Mouse (Mus musculus) midbrain, embryonic 13.5 days (tissue): ENCODE measurements around the gene Gak. TPM values are rescaled to one million over a fixed set of nuclear protein-coding genes. Genes with fewer than 3 reads are reported as not detected.

Experiments
- ATAC-seq: fragments of 200-750 bp; cut with Nextera tagmentation; 2 replicates; pipeline ENCODE4 v1.8.0; 2017; ENCODE audit warnings: mild to moderate bottlenecking, moderate TSS enrichment, moderate library complexity
- H3K27ac ChIP-seq: fragments of 300-500 bp; sonication (generic); 2 replicates; pipeline ENCODE4 v1.5.1; 2015; ENCODE audit warnings: inconsistent platforms, mild to moderate bottlenecking, moderate library complexity
- H3K27me3 ChIP-seq: fragments of 300-500 bp; sonication (generic); 2 replicates; pipeline ENCODE4 v1.6.1; 2015; ENCODE audit warnings: mild to moderate bottlenecking, inconsistent platforms
- H3K36me3 ChIP-seq: fragments of 300-500 bp; sonication (generic); 2 replicates; pipeline ENCODE4 v1.6.1; 2015; ENCODE audit warnings: mild to moderate bottlenecking, inconsistent platforms
- H3K4me1 ChIP-seq: fragments of 300-500 bp; sonication (generic); replicated peaks from 2 replicates; pipeline ENCODE4 v1.6.1; 2015; ENCODE audit warnings: inconsistent platforms
- H3K4me2 ChIP-seq: fragments of 300-500 bp; sonication (generic); replicated peaks from 2 replicates; pipeline ENCODE4 v1.6.1; 2015; ENCODE audit warnings: moderate library complexity, mild to moderate bottlenecking, inconsistent platforms
- H3K4me3 ChIP-seq: fragments of 300-500 bp; sonication (generic); replicated peaks from 2 replicates; pipeline ENCODE4 v1.5.1; 2015; ENCODE audit warnings: mild to moderate bottlenecking, inconsistent platforms
- H3K9ac ChIP-seq: fragments of 300-500 bp; sonication (generic); replicated peaks from 2 replicates; pipeline ENCODE4 v1.6.1; 2015; ENCODE audit warnings: mild to moderate bottlenecking, inconsistent platforms
- H3K9me3 ChIP-seq: fragments of 300-500 bp; sonication (generic); 2 replicates; pipeline ENCODE4 v1.6.1; 2016; ENCODE audit warnings: mild to moderate bottlenecking, inconsistent platforms
- WGBS: fragments of 180-500 bp; shearing (Covaris S2); methylation state at CpG from one replicate; pipeline ENCODE4 v1.1.7; 2015; 5-methylcytosine and 5-hydroxymethylcytosine counted together
- polyA plus RNA-seq: library from polyadenylated mRNA; unstranded; fragments of >200 nt; fragmentation: Nextera tagmentation; extraction: Ambion mirVana; gene quantifications from 2 replicates; pipeline ENCODE4 v1.2.1, GENCODE M21; 2015

The Gak gene
- polyA plus RNA-seq, 1 experiment from 2014 or later: 51.7 TPM

DNA sequence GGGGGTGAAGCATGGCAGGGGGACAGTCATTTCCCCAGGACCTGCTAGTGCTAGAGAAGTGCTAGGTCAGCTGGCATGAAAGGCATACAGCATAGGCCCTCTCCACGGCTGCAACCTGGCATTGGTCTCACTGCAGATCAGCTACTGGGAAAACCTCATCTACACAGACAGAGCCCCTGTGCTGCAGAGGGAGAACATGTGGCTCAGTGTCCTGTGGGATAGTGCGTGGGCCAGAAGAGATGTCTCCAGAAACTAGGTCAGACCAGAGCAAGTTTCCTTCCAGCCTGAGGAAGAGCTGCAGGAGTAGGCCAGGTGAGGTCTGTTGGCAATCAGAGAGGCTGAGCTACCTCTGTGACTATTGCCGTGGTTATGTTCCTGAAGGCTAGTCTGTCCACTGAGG, 107.7 kb downstream of the Gak start:
- H3K4me2 ChIP-seq: no peak overlapping the region
- no peaks in the 10 kb centered on the region for H3K9me3 ChIP-seq
- 79% methylated on average over 3 of the region's 3 CpGs for WGBS
- H3K36me3 ChIP-seq: peaks cover 15% of the 10 kb centered on the region; the same call in 1 of the 2 replicates
- no peak overlapping the region for H3K27ac ChIP-seq
- no peak overlapping the region for H3K4me3 ChIP-seq
- ATAC-seq: no peak
- no peak overlapping the region for H3K9ac ChIP-seq
- no peaks in the 10 kb centered on the region for H3K27me3 ChIP-seq
- H3K4me1 ChIP-seq: no peaks in the 10 kb centered on the region

DNA sequence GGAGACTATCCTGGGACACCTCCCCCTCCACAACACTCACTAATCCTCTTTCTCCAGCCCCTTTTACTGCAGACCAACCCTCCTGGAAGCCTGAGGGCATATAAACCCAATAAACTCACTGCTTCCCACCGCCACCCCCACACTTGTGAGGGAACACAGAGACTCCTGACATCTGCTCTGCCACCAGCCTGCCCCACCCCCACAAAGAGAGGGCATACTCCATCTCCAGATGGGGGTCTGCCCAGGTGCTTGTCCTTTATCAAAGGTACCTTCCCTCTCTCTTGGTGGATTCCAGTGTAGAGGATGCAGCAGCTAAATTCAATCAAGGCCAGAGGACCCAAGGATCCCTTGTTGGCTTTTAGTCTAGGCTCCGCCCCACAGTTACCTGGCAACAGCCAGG, 108.5 kb downstream of the Gak start:
- Histone ChIP-seq H3K36me3 (peaks cover 15% of the 10 kb centered on the region; the same call in 1 of the 2 replicates), H3K27ac (no peak overlapping the region), H3K4me2 (no peak overlapping the region), H3K9ac (no peak overlapping the region), H3K27me3 (no peaks in the 10 kb centered on the region), H3K4me3 (no peak overlapping the region), H3K4me1 (no peaks in the 10 kb centered on the region), H3K9me3 (no peaks in the 10 kb centered on the region)
- no peak for ATAC-seq
- WGBS: 72% methylated on average over 2 of the region's 2 CpGs

DNA sequence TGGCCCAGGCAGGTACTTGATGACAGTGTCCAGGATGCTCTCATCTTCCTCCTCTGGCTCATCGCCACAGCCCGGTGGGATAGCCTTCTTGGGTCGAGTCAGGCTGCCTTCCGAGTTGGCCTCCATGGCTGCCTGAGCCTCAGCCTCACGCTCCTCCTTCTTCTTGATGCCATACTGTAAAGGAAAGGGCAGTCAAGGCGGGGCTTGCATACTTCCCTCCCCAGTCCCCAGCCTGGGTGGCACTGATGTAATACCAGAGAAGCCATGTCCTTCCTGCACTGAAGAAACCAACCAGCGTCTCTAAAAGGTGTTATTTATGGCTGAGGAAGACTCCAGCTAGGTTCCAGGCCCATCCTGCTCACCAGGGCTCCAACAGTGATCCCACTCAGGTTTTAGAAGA, 109.4 kb downstream of the Gak start:
- Histone ChIP-seq H3K9ac (no peak overlapping the region), H3K36me3 (peaks cover 14% of the 10 kb centered on the region; the same call in 1 of the 2 replicates), H3K4me3 (no peak overlapping the region), H3K27ac (no peak overlapping the region), H3K9me3 (no peaks in the 10 kb centered on the region), H3K4me1 (no peaks in the 10 kb centered on the region), H3K27me3 (no peaks in the 10 kb centered on the region), H3K4me2 (no peak overlapping the region)
- no peak for ATAC-seq
- 82% methylated on average over 7 of the region's 7 CpGs for WGBS

Other genes starting within 250 kb of the Gak start
- 0.17 and 0.48 TPM in 2 replicates for gene Pde6b, start 241.4 kb downstream of the Gak start, polyA plus RNA-seq
- 433 and 451 TPM in 2 replicates for gene Atp5k, start 195.3 kb downstream of the Gak start, polyA plus RNA-seq
- 0.10 TPM in 1 of 2 replicates, not detected in the other for gene Mfsd7a, start 180.9 kb downstream of the Gak start, polyA plus RNA-seq
- gene Pcgf3, start 168.5 kb downstream of the Gak start, polyA plus RNA-seq: 31.7 and 35.4 TPM in 2 replicates
- 31.6 and 33.5 TPM in 2 replicates for gene Cplx1, start 79.7 kb downstream of the Gak start, polyA plus RNA-seq
- gene Tmem175, start within 50 bp of the Gak start, polyA plus RNA-seq: 23.7 and 23.8 TPM in 2 replicates
- gene Idua, start 30.6 kb upstream of the Gak start, polyA plus RNA-seq: 10.6 and 10.7 TPM in 2 replicates
- gene Dgkq, start 39.9 kb upstream of the Gak start, polyA plus RNA-seq: 23.7 and 26.6 TPM in 2 replicates
- 1.7 and 2.6 TPM in 2 replicates for gene Slc26a1, start 45.8 kb upstream of the Gak start, polyA plus RNA-seq
- gene Fgfrl1, start 62.6 kb upstream of the Gak start, polyA plus RNA-seq: 4.0 and 5.3 TPM in 2 replicates
- not detected in 2 replicates for gene Rnf212, start 145.2 kb upstream of the Gak start, polyA plus RNA-seq
- gene Tmed11, start 165.6 kb upstream of the Gak start, polyA plus RNA-seq: not detected in 2 replicates
- not detected in 2 replicates for gene Vmn2r8, start 179.1 kb upstream of the Gak start, polyA plus RNA-seq
- not detected in 2 replicates for gene Vmn2r9, start 222.8 kb upstream of the Gak start, polyA plus RNA-seq